Mouse (Mus musculus): ENCODE measurements around the gene Fthl17a. TPM values are rescaled to one million over a fixed set of nuclear protein-coding genes. Genes with fewer than 3 reads are reported as not detected.
A peak's percentile ranks its signal among the peaks of the same experiment; 100 is the strongest.

Gene Fthl17a
- polyA plus RNA-seq, 1 experiment from 2014 or later: not detected

- no peaks in the 10 kb centered on the region for H3K27me3 ChIP-seq (replicated peaks; ENCODE audit: control insufficient read depth, insufficient read depth, low read length)
- no peak overlapping the region for H3K4me2 ChIP-seq (ENCODE audit: low read length)
- no peak overlapping the region for H3K4me3 ChIP-seq (ENCODE audit: low read depth, low read length)
- peak; percentile 63; the same call in 1 of the 2 replicates for ATAC-seq
- peak; percentile 70 for DNase-seq (ENCODE audit: low spot score)
- H3K4me1 ChIP-seq (ENCODE audit: control insufficient read depth, insufficient read depth, low read length): no peaks in the 10 kb centered on the region
- H3K36me3 ChIP-seq (ENCODE audit: control insufficient read depth, insufficient read depth, low read length): no peaks in the 10 kb centered on the region
- 43% methylated on average over 1 of the region's 1 CpGs for WGBS
- H3K9ac ChIP-seq (ENCODE audit: low read length): no peak overlapping the region
- H3K9me3 ChIP-seq (replicated peaks; ENCODE audit: control insufficient read depth, low read length): no peaks in the 10 kb centered on the region
- H3K27ac ChIP-seq (ENCODE audit: low read depth, low read length): no peak overlapping the region
Measured at GRCm38 (mm10) chrX:85319193-85319592, 69.7 kb downstream of the Fthl17a start.

Data from forebrain, embryonic 14.5 days (tissue).